Mouse (Mus musculus): ENCODE data around the gene Ksr2.

DNA sequence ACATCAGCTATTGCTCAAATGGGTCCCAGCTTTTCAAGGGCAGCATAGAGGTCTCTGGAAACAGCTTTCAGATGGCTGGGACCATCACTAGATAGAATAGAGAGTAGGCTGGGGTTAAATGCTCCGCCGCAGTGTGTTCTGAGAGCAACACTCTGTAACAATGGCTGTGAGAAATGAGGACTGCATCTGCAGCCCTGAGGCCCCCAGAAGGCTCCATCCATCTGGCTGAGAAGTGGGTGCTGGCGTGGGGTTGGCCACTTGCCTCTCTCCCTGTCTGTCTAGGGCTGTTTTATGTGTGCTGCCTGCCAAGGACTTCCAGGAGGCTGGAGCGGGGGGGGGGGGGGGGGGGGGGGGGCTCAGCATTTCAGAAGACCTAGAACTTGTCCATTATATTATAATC lies 253.5 kb downstream of the Ksr2 start:
- TF ChIP-seq POLR2A (IDR thresholded peaks at IDR 0.05; ENCODE audit: extremely low read depth, insufficient read depth, low read length) (no peak), CTCF (IDR thresholded peaks at IDR 0.05; ENCODE audit: extremely low read depth, insufficient read depth, low read length) (no peak)
